Mouse (Mus musculus): Measurements from ENCODE around the gene St7.

DNA sequence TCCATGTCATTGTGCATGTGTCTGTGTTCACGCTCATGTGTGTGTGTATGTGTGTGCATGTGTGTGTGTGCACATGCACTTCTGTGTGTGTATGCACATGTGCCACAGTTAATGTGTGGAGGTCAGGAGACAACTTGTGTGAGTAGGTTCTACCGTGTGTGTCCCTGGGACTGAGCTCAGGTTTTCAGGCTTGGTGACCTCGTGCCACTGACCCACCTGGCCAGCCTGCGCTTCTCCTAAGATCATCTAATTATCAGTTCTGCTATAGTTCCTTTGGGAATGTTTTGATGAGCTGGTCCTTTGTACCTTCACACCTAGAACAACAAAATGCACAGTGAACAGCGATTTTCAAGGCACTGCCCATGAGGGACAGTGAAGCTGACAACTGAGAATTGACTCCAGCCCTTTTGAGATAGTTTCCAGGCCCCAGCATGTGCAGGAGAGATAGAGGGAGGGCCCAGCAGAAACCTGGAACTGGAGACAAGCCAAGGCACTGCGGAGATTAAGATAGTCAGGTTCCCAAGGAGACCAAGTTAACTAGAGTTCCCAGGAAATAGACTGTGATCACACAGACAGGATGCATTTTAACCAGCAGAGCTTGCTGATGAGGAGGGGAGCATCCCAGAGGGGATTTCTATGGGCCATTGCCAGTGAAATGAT is 12.3 kb upstream of the St7 start:
- TF ChIP-seq CTCF (IDR thresholded peaks at IDR 0.05; ENCODE audit: borderline replicate concordance, extremely low read depth, insufficient read depth, insufficient read length) (no peak), POLR2A (IDR thresholded peaks at IDR 0.05; ENCODE audit: borderline replicate concordance, extremely low read depth, insufficient read depth, insufficient read length, poor library complexity, severe bottlenecking) (no peak)
